Mouse (Mus musculus) spleen, adult 2 months (tissue): Measurements from ENCODE around the gene Oprm1. TPM values are rescaled to one million over a fixed set of nuclear protein-coding genes. Genes with fewer than 3 reads are reported as not detected.
A peak's percentile ranks its signal among the peaks of the same experiment; 100 is the strongest.

Experiments used
- DNase-seq, 2 experiments: peaks; one replicate each; pipeline versions ENCODE4 v3.0.0 to v3.0.0-alpha.2; 2012 to 2021; ENCODE audit warnings: low spot score in 2 of 2, low read depth in 1 of 2
- H3K27ac ChIP-seq: fragments of 200-500 bp; 2 replicates; pipeline ENCODE4 v1.5.1; 2012; ENCODE audit warnings: low read length, inconsistent platforms; ENCODE audit not compliant: insufficient read depth
- H3K27me3 ChIP-seq: fragments of 200-500 bp; 2 replicates; pipeline ENCODE4 v1.6.1; 2012; ENCODE audit warnings: mild to moderate bottlenecking, moderate library complexity, low read length, inconsistent platforms; ENCODE audit not compliant: control insufficient read depth, insufficient read depth
- H3K36me3 ChIP-seq: fragments of 200-500 bp; 2 replicates; pipeline ENCODE4 v1.6.1; 2012; ENCODE audit warnings: mild to moderate bottlenecking, low read length, inconsistent platforms; ENCODE audit not compliant: control insufficient read depth, insufficient read depth
- H3K4me1 ChIP-seq: fragments of 200-500 bp; 2 replicates; pipeline ENCODE4 v1.6.1; 2011; ENCODE audit warnings: inconsistent platforms; ENCODE audit not compliant: control insufficient read depth, insufficient read depth, insufficient read length
- H3K4me3 ChIP-seq: fragments of 200-500 bp; 2 replicates; pipeline ENCODE4 v1.5.1; 2011; ENCODE audit warnings: mild to moderate bottlenecking, inconsistent platforms; ENCODE audit not compliant: insufficient read depth, insufficient read length; ENCODE audit errors: extremely low read depth
- CTCF ChIP-seq: fragments of 200-500 bp; IDR thresholded peaks from 2 replicates; pipeline ENCODE4 v1.5.1; 2011; ENCODE audit warnings: mild to moderate bottlenecking, inconsistent platforms; ENCODE audit not compliant: insufficient read depth, insufficient read length, insufficient replicate concordance; ENCODE audit errors: extremely low read depth
- POLR2A ChIP-seq: fragments of 200-500 bp; IDR thresholded peaks from 2 replicates; pipeline ENCODE4 v1.6.1; 2011; ENCODE audit warnings: low read depth, low read length, inconsistent platforms
- WGBS: fragments of 180-500 bp; shearing (Covaris S2); methylation state at CpG from one replicate; pipeline ENCODE4 v1.1.7; 2018; 5-methylcytosine and 5-hydroxymethylcytosine counted together
- polyA plus RNA-seq: library from polyadenylated mRNA; depleted of rRNA; stranded (reverse); fragments of >200 nt; gene quantifications from 2 replicates; pipeline ENCODE4 v1.2.3, GENCODE M21; 2012

Gene Oprm1
- polyA plus RNA-seq, 1 experiment, result not detected

GRCm38 (mm10) chr10:7004980-7005538 is 246.8 kb downstream of the Oprm1 start:
- no peaks in the 10 kb centered on the region for H3K27me3 ChIP-seq
- no peak for DNase-seq
- H3K27ac ChIP-seq, result no peak overlapping the region
- no peaks in the 10 kb centered on the region for H3K36me3 ChIP-seq
- WGBS, result 56% methylated on average over 5 of the region's 5 CpGs
- peaks cover under 1% of the 10 kb centered on the region; the same call in 1 of the 2 replicates for H3K4me1 ChIP-seq
- TF ChIP-seq CTCF, result no peak
- H3K4me3 ChIP-seq, result no peak overlapping the region

GRCm38 (mm10) chr10:7010543-7010942 is 252.2 kb downstream of the Oprm1 start:
- Histone ChIP-seq H3K4me1 (peaks cover 6% of the 10 kb centered on the region; the same call in 1 of the 2 replicates), H3K27me3 (no peaks in the 10 kb centered on the region), H3K27ac (0 out of 2 replicates have a peak overlapping the region, but pooled peaks have one; percentile 1), H3K36me3 (no peaks in the 10 kb centered on the region), H3K4me3 (no peak overlapping the region)
- TF ChIP-seq POLR2A, result no peak
- no peak for TF ChIP-seq CTCF
- 35% methylated on average over 8 of the region's 8 CpGs for WGBS
- DNase-seq, result peak in 1 of 2 experiments; percentile 26

GRCm38 (mm10) chr10:7015199-7015598 is 256.9 kb downstream of the Oprm1 start:
- H3K27ac ChIP-seq, result no peak overlapping the region
- no peak for TF ChIP-seq CTCF
- no peak for TF ChIP-seq POLR2A
- DNase-seq, result no peak
- H3K4me1 ChIP-seq, result peaks cover 4% of the 10 kb centered on the region; the same call in 1 of the 2 replicates
- no peaks in the 10 kb centered on the region for H3K36me3 ChIP-seq
- no peak overlapping the region for H3K4me3 ChIP-seq
- WGBS, result 45% methylated on average over 1 of the region's 1 CpGs
- H3K27me3 ChIP-seq, result no peaks in the 10 kb centered on the region

GRCm38 (mm10) chr10:7019781-7020386 is 261.6 kb downstream of the Oprm1 start:
- no peaks in the 10 kb centered on the region for H3K36me3 ChIP-seq
- no peaks in the 10 kb centered on the region for H3K27me3 ChIP-seq
- TF ChIP-seq CTCF (no peak), POLR2A (no peak)
- H3K4me1 ChIP-seq, result no peaks in the 10 kb centered on the region
- no peak overlapping the region for H3K4me3 ChIP-seq
- WGBS, result 83% methylated on average over 7 of the region's 7 CpGs
- no peak for DNase-seq
- no peak overlapping the region for H3K27ac ChIP-seq

- 91% methylated on average over 9 of the region's 9 CpGs for WGBS
- no peak for DNase-seq
- Histone ChIP-seq H3K27ac (no peak overlapping the region), H3K4me3 (no peak overlapping the region), H3K36me3 (no peaks in the 10 kb centered on the region), H3K27me3 (no peaks in the 10 kb centered on the region), H3K4me1 (no peaks in the 10 kb centered on the region)
- TF ChIP-seq CTCF, result no peak
- TF ChIP-seq POLR2A, result no peak
These were observed 262.2 kb downstream of the Oprm1 start for GRCm38 (mm10) chr10:7020551-7020950.

- no peak for TF ChIP-seq POLR2A
- TF ChIP-seq CTCF, result no peak
These were observed 266.7 kb downstream of the Oprm1 start for GRCm38 (mm10) chr10:7025028-7025427.

GRCm38 (mm10) chr10:7033459-7033858 is 275.2 kb downstream of the Oprm1 start:
- Histone ChIP-seq H3K4me1 (no peaks in the 10 kb centered on the region; the same call in 1 of the 2 replicates), H3K4me3 (no peak overlapping the region), H3K36me3 (no peaks in the 10 kb centered on the region), H3K27ac (no peak overlapping the region), H3K27me3 (no peaks in the 10 kb centered on the region)
- TF ChIP-seq CTCF (no peak), POLR2A (no peak)
- DNase-seq, result no peak
- 93% methylated on average over 2 of the region's 2 CpGs for WGBS

More at GRCm38 (mm10) chr10:7025028-7025427, 266.7 kb downstream of the Oprm1 start:
- H3K4me3 ChIP-seq, result no peak overlapping the region
- DNase-seq, result no peak
- no peaks in the 10 kb centered on the region for H3K27me3 ChIP-seq
- H3K4me1 ChIP-seq, result no peaks in the 10 kb centered on the region
- H3K27ac ChIP-seq, result no peak overlapping the region
- 95% methylated on average over 1 of the region's 1 CpGs for WGBS
- H3K36me3 ChIP-seq, result no peaks in the 10 kb centered on the region
